Mouse (Mus musculus): ENCODE measurements at regions not wholly inside any gene's neighbourhood (a gene's known extent, or its start where the extent isn't known, plus 50 kb on each side); places are given as distances from the start of the nearest gene placed in this dataset.

DNA sequence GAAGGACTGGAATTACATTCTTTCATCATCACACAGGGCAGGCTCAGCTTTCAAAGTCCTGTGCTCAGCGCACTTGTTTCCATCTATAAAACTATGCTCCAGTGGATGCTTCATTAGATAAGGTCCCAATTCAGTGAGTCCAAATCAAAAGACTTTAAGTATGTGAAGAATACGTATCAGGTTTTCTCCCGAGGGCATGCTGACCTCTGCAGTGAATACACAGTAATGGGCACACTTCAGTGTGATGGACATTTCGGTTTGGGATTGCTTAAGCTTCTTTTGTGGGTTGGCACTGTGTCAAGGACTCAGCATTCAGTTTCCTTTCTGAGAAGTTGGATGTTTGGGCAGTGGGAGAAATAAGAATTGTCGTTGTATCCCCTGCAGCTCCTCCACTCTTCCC, 278.8 kb upstream of the 4930583I09Rik start:
- no peak for TF ChIP-seq CTCF (IDR thresholded peaks at IDR 0.05; ENCODE audit: extremely low read depth, insufficient read depth, low read length)
- TF ChIP-seq POLR2A (IDR thresholded peaks at IDR 0.05; ENCODE audit: extremely low read depth, insufficient read depth, low read length), result no peak

Measured in cortical plate, adult 2 months (tissue).